Mouse (Mus musculus) CD4-positive helper T cell, adult 2 months (primary cell): ENCODE data around the gene Mfsd2a.
A peak's percentile ranks its signal among the peaks of the same experiment; 100 is the strongest.

Experiments
- DNase-seq: peaks from one replicate; pipeline ENCODE4 v3.0.0-alpha.2; 2012; ENCODE audit warnings: low read depth, missing footprints, low spot score

The Mfsd2a gene

GRCm38 (mm10) chr4:122935466-122936099, 25.4 kb downstream of the Mfsd2a start:
- DNase-seq: no peak

- DNase-seq: peak; percentile 84
These were observed 27.1 kb downstream of the Mfsd2a start for GRCm38 (mm10) chr4:122933857-122934256.

- DNase-seq: peak; percentile 71
These were observed 27.9 kb downstream of the Mfsd2a start for GRCm38 (mm10) chr4:122933051-122933591.

- peak; percentile 72 for DNase-seq
These were observed 28.6 kb downstream of the Mfsd2a start for GRCm38 (mm10) chr4:122932239-122932978.

- no peak for DNase-seq
These were observed 29.9 kb downstream of the Mfsd2a start for GRCm38 (mm10) chr4:122930939-122931590.

- no peak for DNase-seq
These were observed 37.3 kb downstream of the Mfsd2a start for GRCm38 (mm10) chr4:122923392-122924344.

- no peak for DNase-seq
These were observed 38.1 kb downstream of the Mfsd2a start for GRCm38 (mm10) chr4:122922841-122923240.

GRCm38 (mm10) chr4:122915985-122916384, 45.0 kb downstream of the Mfsd2a start:
- no peak for DNase-seq

- DNase-seq: no peak
These were observed 46.8 kb downstream of the Mfsd2a start for GRCm38 (mm10) chr4:122914186-122914585.

GRCm38 (mm10) chr4:122912613-122913012, 48.4 kb downstream of the Mfsd2a start:
- peak; percentile 30 for DNase-seq

GRCm38 (mm10) chr4:122910577-122910976, 50.4 kb downstream of the Mfsd2a start:
- DNase-seq: peak; percentile 50

GRCm38 (mm10) chr4:122909572-122910189, 51.3 kb downstream of the Mfsd2a start:
- DNase-seq: no peak

GRCm38 (mm10) chr4:122905359-122905758, 55.6 kb downstream of the Mfsd2a start:
- DNase-seq: no peak

GRCm38 (mm10) chr4:122903709-122904108, 57.3 kb downstream of the Mfsd2a start:
- no peak for DNase-seq

GRCm38 (mm10) chr4:122902156-122902555, 58.8 kb downstream of the Mfsd2a start:
- no peak for DNase-seq

GRCm38 (mm10) chr4:122898313-122898712, 62.7 kb downstream of the Mfsd2a start:
- DNase-seq: peak; percentile 81

GRCm38 (mm10) chr4:122897750-122898149, 63.2 kb downstream of the Mfsd2a start:
- no peak for DNase-seq
